Mouse (Mus musculus): ENCODE data around the gene Clcn1. TPM values are rescaled to one million over a fixed set of nuclear protein-coding genes. Genes with fewer than 3 reads are reported as not detected.

The Clcn1 gene
- total RNA-seq, 2 experiments from 2014 or later: 126 to 170 TPM

DNA sequence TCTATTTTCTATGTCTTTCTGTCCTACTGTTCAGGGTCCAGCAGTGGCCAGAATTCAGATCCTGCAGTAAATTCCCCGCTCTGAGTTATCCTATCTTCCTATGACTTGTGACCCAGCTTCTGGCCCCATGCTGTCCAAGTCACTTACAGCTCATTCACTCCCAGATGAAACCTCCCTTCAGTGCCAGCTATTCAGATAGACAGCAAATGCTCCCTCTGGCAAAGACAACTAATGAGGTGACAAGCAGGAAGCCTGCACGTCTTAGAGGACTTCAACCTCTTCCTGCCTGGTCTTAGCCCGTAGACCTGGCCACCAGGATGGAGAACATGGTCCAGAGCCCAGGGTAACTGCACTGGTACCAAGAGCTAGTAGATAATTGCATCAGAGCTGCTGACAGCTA, 76.5 kb downstream of the Clcn1 start:
- no peak overlapping the region for H3K27ac ChIP-seq
- no peak for TF ChIP-seq CTCF (IDR thresholded peaks at IDR 0.05)
- no peak overlapping the region for H3K4me3 ChIP-seq
- intact Hi-C loops (cut with DNase I): no loop called here
- DNase-seq: no peak

DNA sequence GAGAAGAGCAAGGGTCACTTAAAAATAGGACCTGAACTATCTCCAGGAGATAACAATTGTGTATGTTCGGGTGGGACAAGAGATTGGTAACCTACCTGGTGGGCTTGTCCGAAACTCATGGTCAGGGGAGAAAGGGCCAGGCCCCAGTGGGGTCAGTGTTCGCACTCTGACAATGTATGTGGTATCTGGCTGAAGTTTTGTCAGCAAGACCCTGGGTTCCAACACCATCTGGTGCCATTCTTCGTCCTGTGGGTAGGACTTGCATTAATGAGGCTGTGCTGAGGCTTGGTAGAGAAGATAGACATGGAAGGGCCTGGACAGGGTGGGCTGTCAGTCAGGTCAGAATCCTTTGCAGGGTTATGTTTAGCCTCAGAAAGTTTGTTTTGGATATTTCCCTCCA, 77.6 kb downstream of the Clcn1 start:
- Histone ChIP-seq H3K27ac (no peak overlapping the region), H3K4me3 (no peak overlapping the region)
- intact Hi-C loops (cut with DNase I): no loop called here
- no peak for TF ChIP-seq CTCF (IDR thresholded peaks at IDR 0.05)
- DNase-seq: no peak

DNA sequence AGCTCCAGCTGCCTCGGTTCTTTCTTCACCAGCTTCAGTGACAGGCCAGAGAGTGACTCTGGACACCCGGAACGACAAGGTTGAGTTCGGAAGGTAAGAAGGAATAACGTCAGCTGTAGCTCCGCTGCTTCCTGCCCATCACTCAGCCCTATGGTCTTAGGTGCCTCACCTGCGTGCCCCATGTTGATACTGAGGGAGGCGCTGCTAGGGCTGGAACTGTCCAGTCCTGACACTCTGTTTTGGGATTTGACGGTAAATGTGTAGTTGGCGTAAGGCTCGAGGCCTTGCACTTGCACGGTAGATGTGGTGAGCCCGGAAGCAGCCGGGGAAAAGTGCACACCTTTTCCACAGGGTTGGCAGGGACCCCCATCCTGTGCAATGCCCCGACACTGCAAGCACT, 78.1 kb downstream of the Clcn1 start:
- Histone ChIP-seq H3K4me3 (no peak overlapping the region), H3K27ac (no peak overlapping the region)
- intact Hi-C loops (cut with DNase I): no loop called here
- TF ChIP-seq CTCF (IDR thresholded peaks at IDR 0.05): no peak
- no peak for DNase-seq

DNA sequence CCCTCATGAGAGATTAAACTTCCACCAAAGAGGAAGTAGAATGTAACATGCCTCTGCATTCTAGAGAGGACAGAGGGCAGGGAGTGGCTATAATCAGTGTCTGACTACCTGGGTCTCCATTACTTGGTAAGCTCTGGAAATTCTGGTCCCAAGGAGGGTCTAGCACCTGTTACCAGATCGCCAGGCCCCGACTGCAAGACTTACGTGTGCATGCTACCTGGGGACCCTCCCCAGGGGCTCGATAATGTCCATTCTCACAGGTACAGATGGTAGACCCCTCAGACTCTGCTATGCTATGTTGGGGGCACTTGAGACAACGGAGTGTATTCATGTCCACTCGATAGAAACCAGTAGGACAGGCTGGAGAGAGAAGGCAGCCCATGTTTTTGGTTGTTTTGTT, 78.7 kb downstream of the Clcn1 start:
- Histone ChIP-seq H3K27ac (no peak overlapping the region), H3K4me3 (no peak overlapping the region)
- TF ChIP-seq CTCF (IDR thresholded peaks at IDR 0.05): no peak
- intact Hi-C loops (cut with DNase I): no loop called here
- DNase-seq: no peak

Other genes starting within 250 kb of the Clcn1 start
- not detected for gene Sva, start 248.3 kb upstream of the Clcn1 start, total RNA-seq (2021)
- gene Tas2r139, start 145.7 kb upstream of the Clcn1 start, total RNA-seq (2021): not detected
- gene Tas2r144, start 71.4 kb upstream of the Clcn1 start, total RNA-seq (2021): not detected
- gene Gstk1, start 40.8 kb upstream of the Clcn1 start, total RNA-seq (2021): 10 to 100 TPM; 36.9 to 64.3 TPM
- under 1 TPM in 1 of 2 experiments, not detected in 1; 0.33 TPM for gene Tmem139, start 24.7 kb upstream of the Clcn1 start, total RNA-seq (2021)
- 1 to 10 TPM; 5.0 to 6.1 TPM for gene Casp2, start 21.7 kb upstream of the Clcn1 start, total RNA-seq (2021)
- gene Fam131b, start 38.0 kb downstream of the Clcn1 start, total RNA-seq (2021): under 1 TPM; 0.33 to 0.45 TPM
- 10 to 100 TPM; 19.7 to 24.7 TPM for gene Zyx, start 62.9 kb downstream of the Clcn1 start, total RNA-seq (2021)
- under 1 TPM in 1 of 2 experiments, not detected in 1; 0.10 TPM for gene Epha1, start 86.6 kb downstream of the Clcn1 start, total RNA-seq (2021)
- not detected for gene Tas2r143, start 113.6 kb downstream of the Clcn1 start, total RNA-seq (2021)
- gene Tas2r135, start 118.7 kb downstream of the Clcn1 start, total RNA-seq (2021): not detected
- under 1 TPM in 1 of 2 experiments, not detected in 1; 0.28 TPM for gene Tas2r126, start 147.8 kb downstream of the Clcn1 start, total RNA-seq (2021)
- gene Olfr458, start 178.5 kb downstream of the Clcn1 start, total RNA-seq (2021): not detected
- not detected for gene Olfr457, start 189.7 kb downstream of the Clcn1 start, total RNA-seq (2021)
- not detected for gene Olfr456, start 200.5 kb downstream of the Clcn1 start, total RNA-seq (2021)

All from gastrocnemius, adult 2 months (tissue).